Mouse (Mus musculus) neural tube, embryonic 15.5 days (tissue): ENCODE data around the gene Sept9. TPM values are rescaled to one million over a fixed set of nuclear protein-coding genes. Genes with fewer than 3 reads are reported as not detected.

ENCODE experiments used
- ATAC-seq: fragments of 200-750 bp; cut with Nextera tagmentation; 2 replicates; pipeline ENCODE4 v1.8.0; 2017; ENCODE audit warnings: mild to moderate bottlenecking, moderate TSS enrichment, moderate library complexity; ENCODE audit not compliant: low FRiP score
- H3K27ac ChIP-seq: fragments of 300-500 bp; sonication (generic); replicated peaks from 2 replicates; pipeline ENCODE4 v1.5.1; 2015; ENCODE audit warnings: mild to moderate bottlenecking, inconsistent platforms
- H3K27me3 ChIP-seq: fragments of 300-500 bp; sonication (generic); replicated peaks from 2 replicates; pipeline ENCODE4 v1.6.1; 2015; ENCODE audit warnings: inconsistent platforms
- H3K36me3 ChIP-seq: fragments of 300-500 bp; sonication (generic); 2 replicates; pipeline ENCODE4 v1.6.1; 2015; ENCODE audit warnings: inconsistent platforms
- H3K4me1 ChIP-seq: fragments of 300-500 bp; sonication (generic); 2 replicates; pipeline ENCODE4 v1.6.1; 2015; ENCODE audit warnings: inconsistent platforms
- H3K4me2 ChIP-seq: fragments of 300-500 bp; sonication (generic); 2 replicates; pipeline ENCODE4 v1.6.1; 2015; ENCODE audit warnings: inconsistent platforms, mild to moderate bottlenecking, moderate library complexity
- H3K4me3 ChIP-seq: fragments of 300-500 bp; sonication (generic); replicated peaks from 2 replicates; pipeline ENCODE4 v1.5.1; 2015; ENCODE audit warnings: mild to moderate bottlenecking, inconsistent platforms
- H3K9ac ChIP-seq: fragments of 300-500 bp; sonication (generic); replicated peaks from 2 replicates; pipeline ENCODE4 v1.6.1; 2015; ENCODE audit warnings: mild to moderate bottlenecking, inconsistent platforms
- H3K9me3 ChIP-seq: fragments of 300-500 bp; sonication (generic); replicated peaks from 2 replicates; pipeline ENCODE4 v1.6.1; 2016; ENCODE audit warnings: inconsistent platforms
- WGBS: fragments of 180-500 bp; shearing (Covaris S2); methylation state at CpG from one replicate; pipeline ENCODE4 v1.1.7; 2015; ENCODE audit warnings: mixed read lengths; 5-methylcytosine and 5-hydroxymethylcytosine counted together
- polyA plus RNA-seq: library from polyadenylated mRNA; unstranded; fragments of >200 nt; fragmentation: Nextera tagmentation; extraction: Ambion mirVana; gene quantifications from 2 replicates; pipeline ENCODE4 v1.2.1, GENCODE M21; 2015

Sept9 gene
- polyA plus RNA-seq, 1 experiment from 2014 or later, result 92.2 TPM

- peaks cover 36% of the 10 kb centered on the region for H3K36me3 ChIP-seq
- no peaks in the 10 kb centered on the region for H3K9me3 ChIP-seq
- ATAC-seq, result no peak
- H3K9ac ChIP-seq, result no peak overlapping the region
- H3K4me3 ChIP-seq, result no peak overlapping the region
- no peak overlapping the region for H3K27ac ChIP-seq
- H3K4me2 ChIP-seq, result no peak overlapping the region
- 73% methylated on average over 8 of the region's 8 CpGs for WGBS
- H3K27me3 ChIP-seq, result no peaks in the 10 kb centered on the region
- H3K4me1 ChIP-seq, result peaks cover 10% of the 10 kb centered on the region; the same call in 1 of the 2 replicates
Measured at GRCm38 (mm10) chr11:117161574-117161973, 37.9 kb upstream of the Sept9 start.

DNA sequence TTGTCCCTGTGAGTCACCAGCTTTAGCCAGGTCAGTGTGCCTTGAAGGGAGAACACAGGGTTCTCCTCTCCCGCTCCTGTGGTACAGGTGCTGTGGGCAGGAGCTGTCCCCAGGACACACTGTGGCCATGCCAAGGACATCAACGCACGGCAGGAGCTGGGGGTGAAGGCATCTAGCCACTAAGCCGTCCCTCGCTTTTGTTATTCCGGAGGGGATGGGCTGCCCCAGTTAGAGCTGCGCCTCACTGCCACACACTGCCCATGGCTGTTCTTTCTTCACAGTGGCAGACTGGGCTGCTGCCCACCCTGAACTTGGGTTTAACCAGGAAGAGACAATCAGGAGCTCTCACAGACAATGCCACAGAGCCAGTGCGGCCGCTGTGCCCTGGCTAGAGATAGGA is 36.4 kb upstream of the Sept9 start:
- Histone ChIP-seq H3K36me3 (peaks cover 21% of the 10 kb centered on the region), H3K4me3 (no peak overlapping the region), H3K4me2 (no peak overlapping the region), H3K4me1 (peaks cover 8% of the 10 kb centered on the region; the same call in 1 of the 2 replicates), H3K9me3 (no peaks in the 10 kb centered on the region), H3K9ac (no peak overlapping the region), H3K27me3 (no peaks in the 10 kb centered on the region), H3K27ac (no peak overlapping the region)
- ATAC-seq, result no peak
- 82% methylated on average over 9 of the region's 9 CpGs for WGBS

GRCm38 (mm10) chr11:117163771-117164170 is 35.7 kb upstream of the Sept9 start:
- Histone ChIP-seq H3K4me1 (peaks cover 1% of the 10 kb centered on the region), H3K9ac (no peak overlapping the region), H3K36me3 (peaks cover 17% of the 10 kb centered on the region), H3K4me2 (no peak overlapping the region), H3K27me3 (no peaks in the 10 kb centered on the region), H3K9me3 (no peaks in the 10 kb centered on the region), H3K4me3 (no peak overlapping the region), H3K27ac (no peak overlapping the region)
- no peak for ATAC-seq
- WGBS, result 94% methylated on average over 6 of the region's 6 CpGs

GRCm38 (mm10) chr11:117168278-117169087 is 31.0 kb upstream of the Sept9 start:
- Histone ChIP-seq H3K4me2 (no peak overlapping the region), H3K27me3 (no peaks in the 10 kb centered on the region), H3K4me3 (no peak overlapping the region), H3K4me1 (peaks cover 13% of the 10 kb centered on the region), H3K27ac (no peak overlapping the region; the same call in 1 of the 2 replicates), H3K9me3 (no peaks in the 10 kb centered on the region), H3K36me3 (no peaks in the 10 kb centered on the region), H3K9ac (no peak overlapping the region)
- no peak for ATAC-seq
- 79% methylated on average over 20 of the region's 20 CpGs for WGBS

GRCm38 (mm10) chr11:117169088-117169635 is 30.3 kb upstream of the Sept9 start:
- H3K9me3 ChIP-seq, result no peaks in the 10 kb centered on the region
- 79% methylated on average over 11 of the region's 11 CpGs for WGBS

DNA sequence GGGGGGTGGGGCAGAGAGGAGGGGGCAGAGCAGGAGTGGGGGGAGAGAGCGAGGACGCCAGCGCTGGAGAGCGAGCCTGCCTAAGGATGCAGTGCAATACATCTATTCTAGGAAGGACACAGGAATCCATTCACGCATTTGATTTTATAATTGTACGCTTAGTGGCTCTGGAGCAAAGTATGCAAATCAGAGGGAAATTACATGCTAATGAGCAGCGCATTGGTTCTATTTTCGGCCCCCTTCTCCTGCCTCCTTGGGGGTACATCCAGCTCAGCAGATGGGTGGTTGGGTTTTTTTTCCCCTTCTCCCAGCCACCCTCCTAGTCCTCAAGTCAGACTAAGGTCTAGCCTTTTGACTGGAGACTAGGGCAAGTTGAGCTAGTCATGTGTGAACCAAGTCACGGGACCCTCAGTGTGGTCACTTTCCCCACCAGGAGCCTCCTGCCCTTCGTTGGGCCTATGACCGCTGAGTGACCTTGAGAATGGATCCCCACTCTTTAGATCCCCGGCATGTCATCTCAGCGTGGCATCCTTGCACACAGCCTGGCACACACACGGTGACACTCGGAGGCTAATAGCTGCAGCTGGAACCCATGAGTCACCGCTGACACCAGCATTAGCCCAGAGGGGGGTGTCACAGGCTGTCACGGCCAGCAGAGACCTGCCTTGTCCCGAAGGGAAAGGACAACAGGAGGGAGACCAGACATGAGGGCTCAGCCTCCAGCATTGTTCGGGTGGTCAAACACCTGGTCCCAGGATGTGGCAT is 29.5 kb upstream of the Sept9 start:
- Histone ChIP-seq H3K27me3 (no peaks in the 10 kb centered on the region), H3K36me3 (no peaks in the 10 kb centered on the region), H3K4me2 (no peak overlapping the region), H3K9ac (no peak overlapping the region), H3K9me3 (no peaks in the 10 kb centered on the region), H3K27ac (no peak overlapping the region), H3K4me1 (peaks cover 28% of the 10 kb centered on the region), H3K4me3 (no peak overlapping the region)
- ATAC-seq, result no peak
- 72% methylated on average over 19 of the region's 19 CpGs for WGBS

More at GRCm38 (mm10) chr11:117169088-117169635, 30.3 kb upstream of the Sept9 start:
- ATAC-seq, result no peak
- Histone ChIP-seq H3K36me3 (no peaks in the 10 kb centered on the region), H3K4me2 (no peak overlapping the region), H3K4me1 (peaks cover 20% of the 10 kb centered on the region), H3K4me3 (no peak overlapping the region), H3K27ac (no peak overlapping the region; the same call in 1 of the 2 replicates), H3K9ac (no peak overlapping the region), H3K27me3 (no peaks in the 10 kb centered on the region)

DNA sequence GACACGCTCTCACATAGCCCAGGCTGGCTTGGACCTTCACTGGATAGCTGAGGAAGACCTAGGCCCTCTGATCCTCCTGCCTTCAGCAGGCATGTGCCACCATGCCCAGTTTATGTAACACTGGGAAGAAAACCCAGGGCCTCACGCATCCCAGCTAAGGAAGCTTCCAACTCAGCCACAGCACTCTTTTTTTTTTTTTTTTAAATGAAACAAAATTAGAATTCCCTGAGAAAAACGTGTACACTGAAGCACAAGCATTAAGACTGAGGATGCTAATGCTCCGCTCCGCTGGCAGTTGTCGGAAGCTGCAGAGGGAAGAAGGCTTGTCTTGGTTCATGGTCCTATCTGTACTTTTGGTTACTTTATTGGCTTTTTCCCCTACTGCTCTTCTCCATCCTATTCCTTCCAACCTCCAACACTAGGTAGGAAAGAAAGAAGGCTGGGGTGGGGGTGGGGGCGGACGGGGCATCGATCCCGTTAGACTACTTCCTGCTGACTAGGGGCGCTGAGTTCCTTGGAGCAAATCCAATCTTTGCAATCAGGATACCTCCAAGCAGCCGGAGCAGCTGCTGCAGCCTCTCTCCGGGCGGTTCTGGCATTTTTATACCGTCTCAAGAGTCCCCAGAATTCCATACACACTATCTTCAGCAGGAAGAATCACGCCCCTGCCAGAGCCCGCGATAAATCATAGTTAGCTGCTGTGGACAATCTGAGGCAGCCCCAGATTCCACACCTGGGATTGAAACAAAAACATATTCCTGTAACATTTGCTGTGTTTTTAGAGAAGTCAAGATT is 25.2 kb upstream of the Sept9 start:
- H3K36me3 ChIP-seq, result no peaks in the 10 kb centered on the region
- H3K9me3 ChIP-seq, result no peaks in the 10 kb centered on the region
- 0 out of 2 replicates have a peak, but pooled peaks cover 3% of the 10 kb centered on the region for H3K27me3 ChIP-seq
- 27% methylated on average over 17 of the region's 18 CpGs for WGBS
- no peak for ATAC-seq
- H3K4me3 ChIP-seq, result peak overlapping the region; percentile 3
- peak overlapping the region; percentile 66 for H3K27ac ChIP-seq
- H3K9ac ChIP-seq, result no peak overlapping the region
- peak overlapping the region; percentile 41 for H3K4me2 ChIP-seq
- H3K4me1 ChIP-seq, result peaks cover 30% of the 10 kb centered on the region

DNA sequence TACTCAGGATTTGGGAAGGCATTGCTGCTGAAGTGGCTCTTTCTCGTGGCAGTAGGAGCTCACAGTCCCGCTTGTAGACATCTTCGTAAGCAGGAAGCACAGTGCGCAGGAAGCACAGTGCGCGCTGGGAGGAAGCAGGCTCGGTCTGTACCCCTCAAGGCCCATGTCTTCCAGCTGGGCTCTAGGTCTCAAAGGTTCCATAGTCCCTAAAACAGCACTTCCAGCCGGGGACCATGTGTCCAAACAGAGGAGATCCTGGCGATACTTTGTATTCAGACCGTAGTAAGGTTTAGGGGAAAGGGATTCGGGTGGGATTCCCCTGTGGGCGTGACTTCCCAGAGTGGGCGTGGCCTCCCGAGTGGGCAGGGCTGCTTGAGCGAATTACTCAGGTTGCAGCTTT is 24.5 kb upstream of the Sept9 start:
- Histone ChIP-seq H3K9me3 (peaks cover 2% of the 10 kb centered on the region; the same call in 1 of the 2 replicates), H3K27ac (peak overlapping the region; percentile 66), H3K4me3 (peak overlapping the region; percentile 3), H3K27me3 (0 out of 2 replicates have a peak, but pooled peaks cover 3% of the 10 kb centered on the region), H3K4me2 (peak overlapping the region; percentile 41), H3K9ac (no peak overlapping the region), H3K36me3 (no peaks in the 10 kb centered on the region), H3K4me1 (peaks cover 27% of the 10 kb centered on the region)
- no peak for ATAC-seq
- WGBS, result 43% methylated on average over 15 of the region's 15 CpGs

- H3K9ac ChIP-seq, result no peak overlapping the region
- H3K4me3 ChIP-seq, result no peak overlapping the region
- no peak overlapping the region for H3K4me2 ChIP-seq
- H3K4me1 ChIP-seq, result peaks cover 22% of the 10 kb centered on the region
- 65% methylated on average over 12 of the region's 12 CpGs for WGBS
- 0 out of 2 replicates have a peak, but pooled peaks cover 3% of the 10 kb centered on the region for H3K27me3 ChIP-seq
- H3K27ac ChIP-seq, result no peak overlapping the region
- no peaks in the 10 kb centered on the region for H3K36me3 ChIP-seq
- ATAC-seq, result no peak
- peaks cover 6% of the 10 kb centered on the region; the same call in 1 of the 2 replicates for H3K9me3 ChIP-seq
Measured at GRCm38 (mm10) chr11:117175472-117175871, 24.0 kb upstream of the Sept9 start.

- no peak overlapping the region for H3K9ac ChIP-seq
- H3K27me3 ChIP-seq, result 0 out of 2 replicates have a peak, but pooled peaks cover 3% of the 10 kb centered on the region
- H3K4me2 ChIP-seq, result no peak overlapping the region
- H3K4me3 ChIP-seq, result no peak overlapping the region
- H3K9me3 ChIP-seq, result peaks cover 6% of the 10 kb centered on the region; the same call in 1 of the 2 replicates
- WGBS, result 58% methylated on average over 5 of the region's 5 CpGs
- peaks cover 22% of the 10 kb centered on the region for H3K4me1 ChIP-seq
- no peak for ATAC-seq
- H3K27ac ChIP-seq, result no peak overlapping the region
- H3K36me3 ChIP-seq, result no peaks in the 10 kb centered on the region
Measured at GRCm38 (mm10) chr11:117176304-117176703, 23.2 kb upstream of the Sept9 start.

GRCm38 (mm10) chr11:117176900-117177299 is 22.6 kb upstream of the Sept9 start:
- Histone ChIP-seq H3K36me3 (no peaks in the 10 kb centered on the region), H3K4me2 (no peak overlapping the region), H3K4me3 (no peak overlapping the region), H3K4me1 (peaks cover 22% of the 10 kb centered on the region), H3K27me3 (0 out of 2 replicates have a peak, but pooled peaks cover 3% of the 10 kb centered on the region), H3K27ac (no peak overlapping the region), H3K9me3 (peaks cover 6% of the 10 kb centered on the region), H3K9ac (no peak overlapping the region)
- peak; percentile 42; the same call in 1 of the 2 replicates for ATAC-seq
- 74% methylated on average over 5 of the region's 5 CpGs for WGBS
